Mouse (Mus musculus): ENCODE data around the gene Henmt1. TPM values are rescaled to one million over a fixed set of nuclear protein-coding genes. Genes with fewer than 3 reads are reported as not detected.

Henmt1 gene
- total and polyA plus RNA-seq, 3 experiments = 0.22 TPM; not detected in 2

DNA sequence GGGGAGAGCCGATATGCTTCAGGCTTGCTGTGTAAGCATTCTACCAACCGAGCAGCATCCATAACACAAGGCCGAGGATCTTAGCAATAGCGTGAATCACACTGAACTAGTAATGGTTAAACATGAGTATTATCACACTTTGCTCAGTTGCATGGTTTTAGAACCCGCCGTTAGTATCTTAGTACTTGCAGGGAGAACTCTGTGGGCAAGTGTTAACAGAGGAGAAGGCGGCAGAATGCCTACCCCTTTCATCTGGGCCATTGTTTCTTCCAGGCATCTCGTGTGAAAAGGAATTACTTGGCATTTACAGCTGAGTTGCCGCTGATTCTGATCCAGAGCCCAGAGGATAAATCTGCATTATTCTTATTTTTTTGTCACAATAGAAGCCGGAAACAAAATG lies 1.3 kb downstream of the Henmt1 start:
- H3K4me3 ChIP-seq (ENCODE audit: low read depth, low read length) = no peak overlapping the region
- H3K27me3 ChIP-seq (ENCODE audit: insufficient read depth, low read length) = no peaks in the 10 kb centered on the region
- no peaks in the 10 kb centered on the region for H3K36me3 ChIP-seq (replicated peaks)
- no peaks in the 10 kb centered on the region for H3K4me1 ChIP-seq (ENCODE audit: insufficient read depth, low read depth, low read length)
- peaks cover 9% of the 10 kb centered on the region for H3K9me3 ChIP-seq (replicated peaks)
- DNase-seq (ENCODE audit: low spot score) (no peak), ATAC-seq (ENCODE audit: extremely low read depth, insufficient number of reproducible peaks, low FRiP score, poor library complexity, severe bottlenecking) (no peak)
- TF ChIP-seq GATA1 (IDR thresholded peaks at IDR 0.05; ENCODE audit: borderline replicate concordance, low read length) = no peak
- TF ChIP-seq TAL1 (conservative IDR thresholded peaks at IDR 0.05; ENCODE audit: low read depth, low read length) = no peak
- TF ChIP-seq CTCF (IDR thresholded peaks at IDR 0.05; ENCODE audit: low read depth, low read length) = no peak
- no peak for TF ChIP-seq POLR2AphosphoS5 (IDR thresholded peaks at IDR 0.05; ENCODE audit: insufficient replicate concordance, low read depth, low read length)
- TF ChIP-seq GATA2 (IDR thresholded peaks at IDR 0.05; ENCODE audit: borderline replicate concordance, low read depth, low read length) = no peak

DNA sequence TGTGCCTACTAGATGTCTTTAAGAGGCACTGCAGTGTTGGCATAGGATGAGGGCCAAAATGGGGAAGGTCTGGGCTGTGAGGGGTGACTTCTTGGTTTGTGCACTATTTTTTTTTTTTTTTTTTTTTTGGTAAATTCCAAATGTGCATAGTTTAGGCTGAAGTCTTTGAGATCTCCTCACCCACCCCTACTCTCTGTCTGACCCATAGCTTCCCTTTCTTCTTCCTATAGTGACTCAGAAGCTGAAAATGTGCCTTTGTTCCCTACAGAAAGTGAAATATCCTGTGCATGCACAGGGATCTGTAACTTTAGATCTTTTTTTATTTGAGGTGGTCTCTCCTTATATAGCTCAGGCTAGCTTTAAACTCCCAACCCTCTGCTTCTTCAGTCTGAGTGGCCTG lies 18.3 kb downstream of the Henmt1 start:
- no peak for ATAC-seq (ENCODE audit: extremely low read depth, insufficient number of reproducible peaks, low FRiP score, poor library complexity, severe bottlenecking)
- no peaks in the 10 kb centered on the region for H3K9me3 ChIP-seq (replicated peaks)
- peaks cover 5% of the 10 kb centered on the region; the same call in 1 of the 2 replicates for H3K27me3 ChIP-seq (ENCODE audit: insufficient read depth, low read length)
- TF ChIP-seq CTCF (IDR thresholded peaks at IDR 0.05; ENCODE audit: low read depth, low read length) (no peak), TAL1 (conservative IDR thresholded peaks at IDR 0.05; ENCODE audit: low read depth, low read length) (no peak), GATA2 (IDR thresholded peaks at IDR 0.05; ENCODE audit: borderline replicate concordance, low read depth, low read length) (no peak), POLR2AphosphoS5 (IDR thresholded peaks at IDR 0.05; ENCODE audit: insufficient replicate concordance, low read depth, low read length) (no peak), GATA1 (IDR thresholded peaks at IDR 0.05; ENCODE audit: borderline replicate concordance, low read length) (no peak)
- DNase-seq (ENCODE audit: low spot score) = no peak
- H3K4me3 ChIP-seq (ENCODE audit: low read depth, low read length) = no peak overlapping the region
- no peaks in the 10 kb centered on the region for H3K4me1 ChIP-seq (ENCODE audit: insufficient read depth, low read depth, low read length)
- H3K36me3 ChIP-seq (replicated peaks) = no peaks in the 10 kb centered on the region

GRCm38 (mm10) chr3:108959680-108960295 lies 20.1 kb downstream of the Henmt1 start:
- H3K27me3 ChIP-seq (ENCODE audit: insufficient read depth, low read length) = peaks cover 5% of the 10 kb centered on the region; the same call in 1 of the 2 replicates
- no peaks in the 10 kb centered on the region for H3K9me3 ChIP-seq (replicated peaks)
- H3K36me3 ChIP-seq (replicated peaks) = no peaks in the 10 kb centered on the region
- no peak overlapping the region for H3K4me3 ChIP-seq (ENCODE audit: low read depth, low read length)
- DNase-seq (ENCODE audit: low spot score) (no peak), ATAC-seq (ENCODE audit: extremely low read depth, insufficient number of reproducible peaks, low FRiP score, poor library complexity, severe bottlenecking) (no peak)
- no peak for TF ChIP-seq TAL1 (conservative IDR thresholded peaks at IDR 0.05; ENCODE audit: low read depth, low read length)
- no peak for TF ChIP-seq GATA2 (IDR thresholded peaks at IDR 0.05; ENCODE audit: borderline replicate concordance, low read depth, low read length)
- TF ChIP-seq CTCF (IDR thresholded peaks at IDR 0.05; ENCODE audit: low read depth, low read length) = no peak
- no peak for TF ChIP-seq POLR2AphosphoS5 (IDR thresholded peaks at IDR 0.05; ENCODE audit: insufficient replicate concordance, low read depth, low read length)
- TF ChIP-seq GATA1 (IDR thresholded peaks at IDR 0.05; ENCODE audit: borderline replicate concordance, low read length) = no peak
- no peaks in the 10 kb centered on the region for H3K4me1 ChIP-seq (ENCODE audit: insufficient read depth, low read depth, low read length)

DNA sequence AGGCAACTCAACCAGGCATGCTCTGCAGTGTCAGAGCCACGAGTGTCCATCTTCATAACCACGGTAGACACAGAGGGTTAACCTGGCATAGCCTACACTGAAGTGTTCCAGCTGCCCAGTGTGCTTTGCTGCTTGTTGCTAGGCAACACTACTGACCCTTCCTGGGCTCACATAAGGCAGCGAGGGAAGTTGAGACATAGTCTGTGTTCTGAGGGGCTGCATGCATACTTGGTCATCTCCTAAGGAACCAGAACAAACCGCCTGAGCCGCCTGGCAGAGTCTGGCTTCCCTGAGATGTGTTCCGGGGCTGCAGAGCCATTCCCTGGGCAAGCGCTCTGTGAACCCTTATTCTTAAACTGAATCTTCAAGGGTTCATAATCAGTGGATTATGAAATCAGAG lies 21.6 kb downstream of the Henmt1 start:
- Histone ChIP-seq H3K36me3 (replicated peaks) (no peaks in the 10 kb centered on the region), H3K27me3 (ENCODE audit: insufficient read depth, low read length) (peaks cover 5% of the 10 kb centered on the region; the same call in 1 of the 2 replicates), H3K9me3 (replicated peaks) (no peaks in the 10 kb centered on the region), H3K4me1 (ENCODE audit: insufficient read depth, low read depth, low read length) (no peaks in the 10 kb centered on the region), H3K4me3 (ENCODE audit: low read depth, low read length) (no peak overlapping the region)
- ATAC-seq (ENCODE audit: extremely low read depth, insufficient number of reproducible peaks, low FRiP score, poor library complexity, severe bottlenecking) = no peak
- TF ChIP-seq GATA1 (IDR thresholded peaks at IDR 0.05; ENCODE audit: borderline replicate concordance, low read length) = no peak
- TF ChIP-seq POLR2AphosphoS5 (IDR thresholded peaks at IDR 0.05; ENCODE audit: insufficient replicate concordance, low read depth, low read length) = no peak
- TF ChIP-seq GATA2 (IDR thresholded peaks at IDR 0.05; ENCODE audit: borderline replicate concordance, low read depth, low read length) = no peak
- no peak for TF ChIP-seq TAL1 (conservative IDR thresholded peaks at IDR 0.05; ENCODE audit: low read depth, low read length)
- no peak for TF ChIP-seq CTCF (IDR thresholded peaks at IDR 0.05; ENCODE audit: low read depth, low read length)
- DNase-seq (ENCODE audit: low spot score) = no peak

DNA sequence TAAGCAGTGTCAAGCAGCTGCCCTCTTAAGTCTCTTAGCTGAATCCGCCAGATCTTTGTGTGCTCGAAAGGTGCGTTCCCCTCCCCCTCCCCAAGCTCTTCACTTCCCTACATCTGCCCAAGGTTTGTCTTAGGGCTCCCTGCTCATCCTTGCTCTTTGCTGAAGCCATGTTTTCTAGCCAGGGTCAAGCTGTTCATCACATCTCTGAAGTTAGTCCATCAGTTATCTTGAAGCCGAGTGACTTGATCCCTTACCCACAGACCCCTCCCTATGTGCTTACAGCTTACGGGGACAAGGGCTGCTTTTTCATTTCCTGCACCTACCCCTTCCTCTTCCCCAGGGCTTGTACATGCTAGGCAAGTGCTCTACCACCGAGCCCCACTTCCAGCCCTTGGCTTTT lies 22.0 kb downstream of the Henmt1 start:
- TF ChIP-seq CTCF (IDR thresholded peaks at IDR 0.05; ENCODE audit: low read depth, low read length) (no peak), GATA2 (IDR thresholded peaks at IDR 0.05; ENCODE audit: borderline replicate concordance, low read depth, low read length) (no peak), POLR2AphosphoS5 (IDR thresholded peaks at IDR 0.05; ENCODE audit: insufficient replicate concordance, low read depth, low read length) (no peak), TAL1 (conservative IDR thresholded peaks at IDR 0.05; ENCODE audit: low read depth, low read length) (no peak), GATA1 (IDR thresholded peaks at IDR 0.05; ENCODE audit: borderline replicate concordance, low read length) (no peak)
- no peak overlapping the region for H3K4me3 ChIP-seq (ENCODE audit: low read depth, low read length)
- no peak for DNase-seq (ENCODE audit: low spot score)
- H3K36me3 ChIP-seq (replicated peaks) = no peaks in the 10 kb centered on the region
- H3K4me1 ChIP-seq (ENCODE audit: insufficient read depth, low read depth, low read length) = no peaks in the 10 kb centered on the region
- H3K27me3 ChIP-seq (ENCODE audit: insufficient read depth, low read length) = peaks cover 5% of the 10 kb centered on the region; the same call in 1 of the 2 replicates
- no peak for ATAC-seq (ENCODE audit: extremely low read depth, insufficient number of reproducible peaks, low FRiP score, poor library complexity, severe bottlenecking)
- H3K9me3 ChIP-seq (replicated peaks) = no peaks in the 10 kb centered on the region

- DNase-seq (ENCODE audit: low spot score) (no peak), ATAC-seq (ENCODE audit: extremely low read depth, insufficient number of reproducible peaks, low FRiP score, poor library complexity, severe bottlenecking) (no peak)
- H3K4me1 ChIP-seq (ENCODE audit: insufficient read depth, low read depth, low read length) = no peaks in the 10 kb centered on the region
- H3K4me3 ChIP-seq (ENCODE audit: low read depth, low read length) = no peak overlapping the region
- H3K36me3 ChIP-seq (replicated peaks) = no peaks in the 10 kb centered on the region
- peaks cover 5% of the 10 kb centered on the region; the same call in 1 of the 2 replicates for H3K27me3 ChIP-seq (ENCODE audit: insufficient read depth, low read length)
- H3K9me3 ChIP-seq (replicated peaks) = no peaks in the 10 kb centered on the region
- no peak for TF ChIP-seq GATA2 (IDR thresholded peaks at IDR 0.05; ENCODE audit: borderline replicate concordance, low read depth, low read length)
- TF ChIP-seq CTCF (IDR thresholded peaks at IDR 0.05; ENCODE audit: low read depth, low read length) = no peak
- TF ChIP-seq GATA1 (IDR thresholded peaks at IDR 0.05; ENCODE audit: borderline replicate concordance, low read length) = no peak
- no peak for TF ChIP-seq POLR2AphosphoS5 (IDR thresholded peaks at IDR 0.05; ENCODE audit: insufficient replicate concordance, low read depth, low read length)
- no peak for TF ChIP-seq TAL1 (conservative IDR thresholded peaks at IDR 0.05; ENCODE audit: low read depth, low read length)
Observed at GRCm38 (mm10) chr3:108963278-108963677, 23.6 kb downstream of the Henmt1 start.
